Comparison of ENCODE assay signal across 8 mouse cellular contexts in genomic region chr8:72218781-72219540, GRCm38 (mm10). TPM values are rescaled to one million over a fixed set of nuclear protein-coding genes. Genes with fewer than 3 reads are reported as not detected.
DNase-seq lines count a peak whose midpoint lies in the region; ATAC-seq and TF ChIP-seq lines count a peak whose summit lies in the region.

No protein-coding gene starts in this region.

- H3K4me1 ChIP-seq in embryonic facial prominence, embryonic 12.5 days = peaks cover 15% of the 10 kb centered on the region
- peaks cover 11% of the 10 kb centered on the region; the same call in 1 of the 2 replicates for H3K4me1 ChIP-seq in intestine, embryonic 15.5 days (replicated peaks)
- peaks cover 16% of the 10 kb centered on the region for H3K4me1 ChIP-seq in neural tube, embryonic 12.5 days

- H3K4me2 ChIP-seq in embryonic facial prominence, embryonic 12.5 days (replicated peaks) = peak overlapping the region; percentile 88
- H3K4me2 ChIP-seq in intestine, embryonic 15.5 days (replicated peaks) = peak overlapping the region; percentile 70
- peak overlapping the region; percentile 91 for H3K4me2 ChIP-seq in neural tube, embryonic 12.5 days (replicated peaks)

- H3K27ac ChIP-seq in layer of hippocampus, adult 2 months = peak overlapping the region; percentile 86
- H3K27ac ChIP-seq in embryonic facial prominence, embryonic 12.5 days = no peak overlapping the region
- H3K27ac ChIP-seq in intestine, embryonic 15.5 days = no peak overlapping the region
- no peak overlapping the region for H3K27ac ChIP-seq in neural tube, embryonic 12.5 days

- 0 out of 2 replicates have a peak, but pooled peaks cover 10% of the 10 kb centered on the region for H3K27me3 ChIP-seq in embryonic facial prominence, embryonic 12.5 days
- no peaks in the 10 kb centered on the region for H3K27me3 ChIP-seq in intestine, embryonic 15.5 days (replicated peaks)
- peaks cover 5% of the 10 kb centered on the region; the same call in 1 of the 2 replicates for H3K27me3 ChIP-seq in neural tube, embryonic 12.5 days (replicated peaks)

- 77% methylated on average over 9 of the region's 10 CpGs for WGBS in embryonic facial prominence, embryonic 12.5 days
- WGBS in intestine, embryonic 15.5 days = 79% methylated on average over 10 of the region's 10 CpGs
- WGBS in neural tube, embryonic 12.5 days = 84% methylated on average over 10 of the region's 10 CpGs

- no peaks in the 10 kb centered on the region for H3K9me3 ChIP-seq in embryonic facial prominence, embryonic 12.5 days
- H3K9me3 ChIP-seq in intestine, embryonic 15.5 days = no peaks in the 10 kb centered on the region
- no peaks in the 10 kb centered on the region for H3K9me3 ChIP-seq in neural tube, embryonic 12.5 days

- H3K4me3 ChIP-seq in layer of hippocampus, adult 2 months = peak overlapping the region; percentile 78
- peak overlapping the region; percentile 89 for H3K4me3 ChIP-seq in embryonic facial prominence, embryonic 12.5 days
- peak overlapping the region; percentile 74; the same call in 1 of the 2 replicates for H3K4me3 ChIP-seq in intestine, embryonic 15.5 days (replicated peaks)
- no peak overlapping the region for H3K4me3 ChIP-seq in neural tube, embryonic 12.5 days

- no peak for ATAC-seq in embryonic facial prominence, embryonic 12.5 days (ENCODE audit: insufficient number of reproducible peaks, insufficient read depth, low FRiP score, low TSS enrichment)
- ATAC-seq in intestine, embryonic 15.5 days = peak; percentile 9; the same call in 1 of the 2 replicates
- peak; percentile 57 for ATAC-seq in neural tube, embryonic 12.5 days (ENCODE audit: low FRiP score, low read depth)

- 0 out of 2 replicates have a peak, but pooled peaks have one; percentile 9 for TF ChIP-seq CTCF in layer of hippocampus, adult 2 months (conservative IDR thresholded peaks at IDR 0.05)

- no peak overlapping the region for H3K9ac ChIP-seq in embryonic facial prominence, embryonic 12.5 days
- H3K9ac ChIP-seq in intestine, embryonic 15.5 days = no peak overlapping the region
- H3K9ac ChIP-seq in neural tube, embryonic 12.5 days = no peak overlapping the region

- no peak for DNase-seq in layer of hippocampus, adult 2 months (ENCODE audit: low spot score in 2 of 2)
- DNase-seq in layer of hippocampus, postnatal 25 days (ENCODE audit: extremely low spot score in 1 of 2, low spot score in 1 of 2) = no peak
- DNase-seq in left cerebral cortex, postnatal 36 days (ENCODE audit: low spot score in 2 of 2) = no peak
- DNase-seq in left cerebral cortex, adult 11 months (ENCODE audit: low spot score) = no peak
- no peak for DNase-seq in gastrocnemius, postnatal 14 days

- peaks cover 33% of the 10 kb centered on the region for H3K36me3 ChIP-seq in embryonic facial prominence, embryonic 12.5 days
- H3K36me3 ChIP-seq in intestine, embryonic 15.5 days = peaks cover 25% of the 10 kb centered on the region
- peaks cover 28% of the 10 kb centered on the region for H3K36me3 ChIP-seq in neural tube, embryonic 12.5 days

- intact Hi-C loops in left cerebral cortex, postnatal 36 days (cut with DNase I) = no loop called here
- intact Hi-C loops in gastrocnemius, postnatal 14 days (cut with DNase I; ENCODE audit: low total_unique reads) = no loop called here

RNA-seq across cellular contexts. Expression of gene Fam32a, which starts 0.6 kb away (rescaled TPM):
- total RNA-seq in layer of hippocampus, adult 2 months (2021) = 10 to 100 TPM; 56.1 to 63.4 TPM
- total RNA-seq in layer of hippocampus, postnatal 25 days (2021) = 10 to 100 TPM; 57.4 to 60.6 TPM
- 73.3 and 77.0 TPM in 2 replicates for polyA plus RNA-seq in embryonic facial prominence, embryonic 12.5 days (2016; fragmentation: Nextera tagmentation; extraction: Ambion mirVana)
- 70.9 and 72.8 TPM in 2 replicates for polyA plus RNA-seq in intestine, embryonic 15.5 days (2015; fragmentation: Nextera tagmentation; extraction: Ambion mirVana)
- polyA plus RNA-seq in neural tube, embryonic 12.5 days (2016; fragmentation: Nextera tagmentation; extraction: Ambion mirVana) = 83.4 and 88.8 TPM in 2 replicates
- total RNA-seq in left cerebral cortex, postnatal 36 days (2021) = 10 to 100 TPM; 57.2 to 59.3 TPM
- 10 to 100 TPM; 10.9 to 13.4 TPM for total RNA-seq in gastrocnemius, postnatal 14 days (2021)

RNA-seq across cellular contexts. Expression of gene Gm11034, which starts 5.5 kb away (rescaled TPM):
- total RNA-seq in layer of hippocampus, adult 2 months (2021) = not detected
- total RNA-seq in layer of hippocampus, postnatal 25 days (2021) = not detected
- polyA plus RNA-seq in embryonic facial prominence, embryonic 12.5 days (2016; fragmentation: Nextera tagmentation; extraction: Ambion mirVana) = not detected in 2 replicates
- polyA plus RNA-seq in intestine, embryonic 15.5 days (2015; fragmentation: Nextera tagmentation; extraction: Ambion mirVana) = not detected in 2 replicates
- not detected in 2 replicates for polyA plus RNA-seq in neural tube, embryonic 12.5 days (2016; fragmentation: Nextera tagmentation; extraction: Ambion mirVana)
- not detected for total RNA-seq in left cerebral cortex, postnatal 36 days (2021)
- not detected for total RNA-seq in gastrocnemius, postnatal 14 days (2021)

RNA-seq across cellular contexts. Expression of gene Cib3, which starts 6.3 kb away (rescaled TPM):
- total RNA-seq in layer of hippocampus, adult 2 months (2021) = not detected
- not detected for total RNA-seq in layer of hippocampus, postnatal 25 days (2021)
- not detected in 2 replicates for polyA plus RNA-seq in embryonic facial prominence, embryonic 12.5 days (2016; fragmentation: Nextera tagmentation; extraction: Ambion mirVana)
- not detected in 2 replicates for polyA plus RNA-seq in intestine, embryonic 15.5 days (2015; fragmentation: Nextera tagmentation; extraction: Ambion mirVana)
- not detected in 2 replicates for polyA plus RNA-seq in neural tube, embryonic 12.5 days (2016; fragmentation: Nextera tagmentation; extraction: Ambion mirVana)
- total RNA-seq in left cerebral cortex, postnatal 36 days (2021) = not detected
- total RNA-seq in gastrocnemius, postnatal 14 days (2021) = not detected

RNA-seq across cellular contexts. Expression of gene Ap1m1, which starts 20.9 kb away (rescaled TPM):
- total RNA-seq in layer of hippocampus, adult 2 months (2021) = 10 to 100 TPM; 93.4 to 95.1 TPM
- total RNA-seq in layer of hippocampus, postnatal 25 days (2021) = 10 to 100 TPM; 85.8 to 96.2 TPM
- 135 TPM in 2 replicates for polyA plus RNA-seq in embryonic facial prominence, embryonic 12.5 days (2016; fragmentation: Nextera tagmentation; extraction: Ambion mirVana)
- 96.6 and 104 TPM in 2 replicates for polyA plus RNA-seq in intestine, embryonic 15.5 days (2015; fragmentation: Nextera tagmentation; extraction: Ambion mirVana)
- polyA plus RNA-seq in neural tube, embryonic 12.5 days (2016; fragmentation: Nextera tagmentation; extraction: Ambion mirVana) = 206 and 207 TPM in 2 replicates
- total RNA-seq in left cerebral cortex, postnatal 36 days (2021) = 10 to 100 TPM; 75.3 to 84.9 TPM
- total RNA-seq in gastrocnemius, postnatal 14 days (2021) = 10 to 100 TPM; 24.7 to 27.2 TPM

RNA-seq across cellular contexts. Expression of gene Hsh2d, which starts 29.5 kb away (rescaled TPM):
- total RNA-seq in layer of hippocampus, adult 2 months (2021) = under 1 TPM; 0.20 to 0.25 TPM
- total RNA-seq in layer of hippocampus, postnatal 25 days (2021) = not detected
- not detected in 2 replicates for polyA plus RNA-seq in embryonic facial prominence, embryonic 12.5 days (2016; fragmentation: Nextera tagmentation; extraction: Ambion mirVana)
- polyA plus RNA-seq in intestine, embryonic 15.5 days (2015; fragmentation: Nextera tagmentation; extraction: Ambion mirVana) = 1.5 and 2.0 TPM in 2 replicates
- polyA plus RNA-seq in neural tube, embryonic 12.5 days (2016; fragmentation: Nextera tagmentation; extraction: Ambion mirVana) = 0.22 TPM in 1 of 2 replicates, not detected in the other
- total RNA-seq in left cerebral cortex, postnatal 36 days (2021) = not detected
- not detected for total RNA-seq in gastrocnemius, postnatal 14 days (2021)
